Mouse (Mus musculus): ENCODE data around the gene Pcsk6. TPM values are rescaled to one million over a fixed set of nuclear protein-coding genes. Genes with fewer than 3 reads are reported as not detected.

The Pcsk6 gene
- polyA plus RNA-seq (2012; rRNA removed; ENCODE audit: low replicate concordance), result 21.4 and 50.4 TPM in 2 replicates

DNA sequence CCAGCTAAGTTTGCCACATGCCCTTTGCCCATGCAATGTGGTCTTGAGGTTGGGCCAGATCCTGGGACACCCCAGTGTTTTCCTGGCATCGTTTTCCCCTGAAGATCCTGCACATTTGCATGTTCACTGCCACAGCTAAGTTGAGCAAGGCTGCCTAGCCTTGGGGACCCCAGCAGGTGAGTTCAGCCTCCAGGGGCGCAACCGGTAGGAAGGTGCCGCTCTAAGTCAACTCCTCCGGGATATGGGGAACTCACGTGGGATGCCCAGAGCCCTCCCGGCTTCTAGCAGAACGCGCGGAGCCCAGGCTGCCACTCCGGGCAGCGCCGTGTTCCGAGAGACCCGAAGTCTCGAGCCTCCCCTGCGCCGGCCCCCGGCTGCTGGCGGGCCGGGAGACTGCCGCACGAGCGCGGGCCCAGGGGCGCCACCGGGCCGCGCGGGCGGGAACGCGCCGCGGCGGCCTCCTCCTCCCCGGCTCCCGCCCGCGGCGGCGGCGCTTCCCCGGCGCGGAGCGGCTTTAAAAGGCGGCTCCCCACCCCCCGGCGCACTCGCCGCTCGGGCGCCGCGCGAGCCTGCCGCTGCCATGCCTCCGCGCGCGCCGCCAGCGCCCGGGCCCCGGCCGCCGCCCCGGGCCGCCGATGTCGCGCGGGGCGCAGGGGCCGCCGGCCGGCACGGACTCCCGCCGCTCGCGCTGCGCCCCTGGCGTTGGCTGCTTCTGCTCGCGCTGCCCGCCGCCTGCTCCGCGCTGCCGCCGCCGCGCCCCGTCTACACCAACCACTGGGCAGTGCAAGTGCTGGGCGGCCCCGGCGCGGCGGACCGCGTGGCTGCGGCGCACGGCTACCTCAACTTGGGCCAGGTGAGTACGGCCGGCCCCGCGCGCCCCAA is at the start of gene Pcsk6:
Gene Pcsk6, plus strand, starts transcription at position 144 of the 882 bp plus-strand sequence.

DNA sequence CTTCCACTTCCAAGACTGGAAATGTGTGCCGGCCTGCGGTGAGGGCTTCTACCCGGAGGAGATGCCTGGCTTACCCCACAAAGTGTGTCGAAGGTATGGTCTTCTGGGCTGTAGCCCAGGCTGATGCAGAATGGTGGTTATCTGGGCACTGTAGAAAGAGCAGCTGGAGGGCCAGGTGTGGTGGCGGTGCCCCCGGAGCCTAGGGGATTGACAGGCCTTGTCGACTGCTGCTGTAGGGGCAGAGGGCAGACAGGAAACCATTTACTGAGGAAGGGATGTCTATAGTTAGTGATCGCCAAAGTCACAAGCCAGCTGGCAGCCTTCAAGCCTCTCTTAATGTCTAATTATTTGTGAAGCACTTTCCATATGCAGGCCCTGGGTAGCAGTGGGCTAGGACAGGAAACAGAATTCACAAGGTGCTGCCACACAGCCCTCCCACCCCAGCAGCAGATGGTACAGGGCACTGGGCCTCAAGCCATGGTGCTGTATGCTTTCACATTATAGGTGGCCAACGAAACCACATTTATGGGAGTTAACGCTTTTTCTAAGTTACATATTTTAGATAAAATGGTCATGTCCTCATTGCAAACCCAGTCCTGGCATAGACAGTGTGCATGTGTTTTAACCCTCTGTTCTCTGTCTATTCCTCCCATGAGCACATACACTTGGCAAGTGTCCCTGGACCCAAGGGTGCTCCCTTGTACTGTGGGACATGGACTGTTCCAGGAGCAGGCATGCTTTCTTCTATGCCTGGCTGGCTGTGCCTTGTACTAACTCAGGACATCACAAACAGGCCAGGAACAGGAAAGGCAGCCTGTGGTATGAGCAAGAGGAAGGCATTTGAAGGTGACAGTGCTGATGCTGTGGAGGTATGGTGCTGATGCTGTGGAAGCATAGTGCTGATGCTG is 182.3 kb downstream of the Pcsk6 start, which contains the start of gene Gm45213:
Gene Gm45213, plus strand, starts transcription at position 51 of the 908 bp plus-strand sequence.

DNA sequence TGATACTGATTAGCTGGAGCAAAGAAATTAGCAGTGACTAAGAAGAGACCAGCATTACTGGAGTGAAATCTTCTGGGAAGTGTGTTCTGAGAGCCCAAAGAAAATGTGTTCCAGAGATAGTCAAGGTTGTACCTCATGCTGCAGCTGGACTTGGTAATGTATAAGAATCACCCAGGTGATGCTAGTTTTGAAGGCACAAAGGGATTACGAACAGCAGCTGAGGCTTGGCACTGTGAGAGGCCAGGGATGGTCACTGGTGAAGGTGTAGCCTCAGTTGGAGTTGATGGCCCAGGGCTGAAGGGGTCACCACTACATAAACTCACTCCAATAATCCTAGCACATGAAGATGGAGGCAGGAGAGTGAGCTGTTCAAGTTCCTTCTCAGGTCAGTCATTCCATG is 197.2 kb downstream of the Pcsk6 start, which contains the start of gene Snrpa1:
Gene Snrpa1, plus strand, starts transcription at position 301 of the 400 bp plus-strand sequence.

DNA sequence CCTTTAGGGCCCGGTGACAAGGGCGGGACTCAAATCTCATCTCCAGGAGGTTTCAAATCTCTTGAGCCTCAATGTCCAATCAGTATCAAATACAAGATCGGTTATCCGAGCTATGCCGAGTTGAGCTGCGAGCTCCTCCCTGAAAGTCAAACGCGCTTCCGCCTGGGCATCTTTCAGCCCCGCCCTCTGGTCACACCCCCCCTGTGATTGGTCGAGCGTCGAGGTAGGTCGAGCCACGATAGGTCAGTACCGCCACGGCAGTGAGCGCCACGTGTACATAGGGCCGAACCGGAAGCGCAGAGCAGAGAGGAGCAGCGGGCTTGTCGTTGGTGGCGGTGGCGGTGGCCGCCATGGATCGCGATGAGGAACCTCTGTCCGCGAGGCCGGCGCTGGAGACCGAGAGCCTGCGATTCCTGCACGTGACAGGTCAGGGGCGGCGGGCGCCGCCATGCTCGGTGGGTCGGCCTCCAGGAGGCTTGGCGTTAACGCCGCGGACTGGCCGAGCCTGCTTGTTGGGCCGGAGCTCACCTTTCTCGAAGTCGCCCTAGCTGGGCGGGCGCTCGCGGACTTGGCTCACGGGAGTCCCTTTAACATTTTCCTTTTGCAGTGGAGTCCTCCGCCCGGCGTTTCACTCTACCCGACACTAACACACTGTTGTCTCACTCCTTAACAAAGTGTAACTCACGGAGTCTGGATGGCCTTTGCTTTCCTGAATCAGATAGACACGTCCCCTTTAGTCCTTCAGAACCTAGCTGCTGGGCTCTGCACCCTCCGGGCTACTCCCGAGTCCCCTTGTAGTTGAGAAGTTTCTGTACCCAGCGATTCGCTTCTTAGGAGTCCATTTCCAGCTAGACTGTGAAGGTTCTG is 218.1 kb downstream of the Pcsk6 start, which contains the start of gene Selenos:
Gene Selenos, plus strand, starts transcription at position 286 of the 867 bp plus-strand sequence.

Other genes with a start within 250 kb of the Pcsk6 start
- 2.4 and 4.8 TPM in 2 replicates for gene Tarsl2, start 216.8 kb upstream of the Pcsk6 start, polyA plus RNA-seq (2012; rRNA removed; ENCODE audit: low replicate concordance)
- gene Tm2d3, start 170.6 kb upstream of the Pcsk6 start, polyA plus RNA-seq (2012; rRNA removed; ENCODE audit: low replicate concordance), result 133 and 158 TPM in 2 replicates
- gene Gm45213, start 181.9 kb downstream of the Pcsk6 start, polyA plus RNA-seq (2012; rRNA removed; ENCODE audit: low replicate concordance), result not detected in 2 replicates
- 9.1 and 13.5 TPM in 2 replicates for gene Snrpa1, start 197.3 kb downstream of the Pcsk6 start, polyA plus RNA-seq (2012; rRNA removed; ENCODE audit: low replicate concordance)
- 52.7 and 65.6 TPM in 2 replicates for gene Selenos, start 217.9 kb downstream of the Pcsk6 start, polyA plus RNA-seq (2012; rRNA removed; ENCODE audit: low replicate concordance)
- 11.0 and 42.3 TPM in 2 replicates for gene Chsy1, start 247.8 kb downstream of the Pcsk6 start, polyA plus RNA-seq (2012; rRNA removed; ENCODE audit: low replicate concordance)